Mouse (Mus musculus): ENCODE data around the gene Oxtr. TPM values are rescaled to one million over a fixed set of nuclear protein-coding genes. Genes with fewer than 3 reads are reported as not detected.

The Oxtr gene
- polyA plus RNA-seq, 1 experiment: 0.79 TPM

GRCm38 (mm10) chr6:112495219-112495618, 5.5 kb upstream of the Oxtr start:
- H3K27ac ChIP-seq (replicated peaks; ENCODE audit: low read depth, low read length): no peak overlapping the region
- no peak overlapping the region for H3K4me3 ChIP-seq (ENCODE audit: insufficient read depth, low read depth, low read length)
- peaks cover 8% of the 10 kb centered on the region; the same call in 1 of the 2 replicates for H3K4me1 ChIP-seq (ENCODE audit: control insufficient read depth, insufficient read depth, insufficient read length, low read length)

GRCm38 (mm10) chr6:112494620-112495081, 4.9 kb upstream of the Oxtr start:
- H3K27ac ChIP-seq (replicated peaks; ENCODE audit: low read depth, low read length): 0 out of 2 replicates have a peak overlapping the region, but pooled peaks have one; percentile 16
- no peak overlapping the region for H3K4me3 ChIP-seq (ENCODE audit: insufficient read depth, low read depth, low read length)
- H3K4me1 ChIP-seq (ENCODE audit: control insufficient read depth, insufficient read depth, insufficient read length, low read length): peaks cover 10% of the 10 kb centered on the region; the same call in 1 of the 2 replicates

- H3K4me3 ChIP-seq (ENCODE audit: insufficient read depth, low read depth, low read length): no peak overlapping the region
- H3K4me1 ChIP-seq (ENCODE audit: control insufficient read depth, insufficient read depth, insufficient read length, low read length): peaks cover 7% of the 10 kb centered on the region; the same call in 1 of the 2 replicates
- no peak overlapping the region for H3K27ac ChIP-seq (replicated peaks; ENCODE audit: low read depth, low read length)
Observed at GRCm38 (mm10) chr6:112493371-112493770, 3.6 kb upstream of the Oxtr start.

- no peak overlapping the region for H3K4me3 ChIP-seq (ENCODE audit: insufficient read depth, low read depth, low read length)
- no peak overlapping the region for H3K27ac ChIP-seq (replicated peaks; ENCODE audit: low read depth, low read length)
- peaks cover 7% of the 10 kb centered on the region; the same call in 1 of the 2 replicates for H3K4me1 ChIP-seq (ENCODE audit: control insufficient read depth, insufficient read depth, insufficient read length, low read length)
Observed at GRCm38 (mm10) chr6:112492656-112493055, 2.9 kb upstream of the Oxtr start.

- Histone ChIP-seq H3K4me1 (ENCODE audit: control insufficient read depth, insufficient read depth, insufficient read length, low read length) (peaks cover 7% of the 10 kb centered on the region; the same call in 1 of the 2 replicates), H3K27ac (replicated peaks; ENCODE audit: low read depth, low read length) (no peak overlapping the region)
Observed at GRCm38 (mm10) chr6:112491521-112491920, 1.8 kb upstream of the Oxtr start.

GRCm38 (mm10) chr6:112490625-112491242, 991 bp upstream of the Oxtr start:
- Histone ChIP-seq H3K4me3 (ENCODE audit: insufficient read depth, low read depth, low read length) (peak overlapping the region; percentile 20), H3K27ac (replicated peaks; ENCODE audit: low read depth, low read length) (no peak overlapping the region)

More at GRCm38 (mm10) chr6:112491521-112491920, 1.8 kb upstream of the Oxtr start:
- no peak overlapping the region for H3K4me3 ChIP-seq (ENCODE audit: insufficient read depth, low read depth, low read length)

DNA sequence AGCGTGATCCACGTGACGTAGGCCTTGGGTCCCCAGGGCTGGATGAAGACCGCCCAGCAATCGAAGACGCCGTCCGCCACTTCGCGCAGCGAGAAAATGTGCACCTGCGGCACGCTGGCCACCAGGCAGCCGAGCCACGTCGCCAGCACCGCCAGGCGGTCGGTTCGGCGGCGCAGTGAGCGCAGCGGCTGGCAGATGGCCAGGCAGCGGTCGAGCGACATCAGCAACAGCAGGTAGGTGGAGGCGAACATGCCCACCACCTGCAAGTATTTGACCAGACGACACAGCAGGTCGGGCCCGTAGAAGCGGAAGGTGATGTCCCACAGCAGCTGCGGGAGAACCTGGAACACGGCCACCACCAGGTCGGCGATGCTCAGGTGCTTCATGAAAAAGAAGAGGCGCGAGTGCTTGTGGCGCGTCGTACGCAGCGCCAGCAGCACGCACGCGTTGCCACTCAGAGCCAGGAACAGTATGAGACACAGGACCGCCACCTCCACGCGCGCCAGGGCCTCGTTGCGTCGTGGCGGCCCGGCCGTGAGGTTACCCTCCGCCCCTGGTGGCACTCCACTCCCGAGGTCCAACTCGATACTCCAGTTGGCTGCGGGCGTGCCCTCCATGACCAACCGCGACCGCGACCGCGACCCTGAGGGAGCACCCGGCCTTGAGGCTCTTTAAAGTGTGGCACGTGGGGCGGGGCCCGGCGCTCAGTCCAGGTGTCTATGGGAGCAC, 398 bp downstream of the Oxtr start:
- Histone ChIP-seq H3K4me1 (ENCODE audit: control insufficient read depth, insufficient read depth, insufficient read length, low read length) (peaks cover 4% of the 10 kb centered on the region; the same call in 1 of the 2 replicates), H3K4me3 (ENCODE audit: insufficient read depth, low read depth, low read length) (peak overlapping the region; percentile 4; the same call in 1 of the 2 replicates), H3K27ac (replicated peaks; ENCODE audit: low read depth, low read length) (no peak overlapping the region)

More at GRCm38 (mm10) chr6:112490625-112491242, 991 bp upstream of the Oxtr start:
- peaks cover 7% of the 10 kb centered on the region; the same call in 1 of the 2 replicates for H3K4me1 ChIP-seq (ENCODE audit: control insufficient read depth, insufficient read depth, insufficient read length, low read length)

GRCm38 (mm10) chr6:112488821-112489180, 942 bp downstream of the Oxtr start:
- Histone ChIP-seq H3K27ac (replicated peaks; ENCODE audit: low read depth, low read length) (no peak overlapping the region), H3K4me3 (ENCODE audit: insufficient read depth, low read depth, low read length) (peak overlapping the region; percentile 2; the same call in 1 of the 2 replicates), H3K4me1 (ENCODE audit: control insufficient read depth, insufficient read depth, insufficient read length, low read length) (peaks cover 4% of the 10 kb centered on the region; the same call in 1 of the 2 replicates)

- H3K27ac ChIP-seq (replicated peaks; ENCODE audit: low read depth, low read length): no peak overlapping the region
- H3K4me3 ChIP-seq (ENCODE audit: insufficient read depth, low read depth, low read length): no peak overlapping the region
- peaks cover 4% of the 10 kb centered on the region; the same call in 1 of the 2 replicates for H3K4me1 ChIP-seq (ENCODE audit: control insufficient read depth, insufficient read depth, insufficient read length, low read length)
Observed at GRCm38 (mm10) chr6:112487993-112488392, 1.8 kb downstream of the Oxtr start.

DNA sequence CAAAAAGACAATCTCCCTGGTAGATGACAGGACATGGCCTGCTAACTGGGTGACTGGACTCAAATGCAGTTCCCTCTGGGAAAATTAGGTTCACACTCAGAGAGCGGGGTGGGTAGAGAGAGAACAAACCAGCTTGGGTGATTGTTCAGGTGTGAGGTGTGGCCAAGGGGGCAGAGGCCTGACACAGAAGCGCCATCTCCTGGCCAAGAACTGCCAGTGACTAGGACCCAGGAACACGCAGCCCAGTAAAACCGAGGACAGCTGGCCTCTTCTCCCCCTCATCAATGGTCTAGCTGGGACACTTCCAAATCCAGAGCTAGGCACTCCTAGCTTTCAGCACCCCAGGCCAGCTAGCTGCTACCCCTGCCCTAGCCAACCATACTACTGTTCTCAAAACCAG, 5.4 kb downstream of the Oxtr start:
- Histone ChIP-seq H3K4me3 (ENCODE audit: insufficient read depth, low read depth, low read length) (no peak overlapping the region), H3K27ac (replicated peaks; ENCODE audit: low read depth, low read length) (no peak overlapping the region), H3K4me1 (ENCODE audit: control insufficient read depth, insufficient read depth, insufficient read length, low read length) (no peaks in the 10 kb centered on the region; the same call in 1 of the 2 replicates)

GRCm38 (mm10) chr6:112479861-112480260, 9.9 kb downstream of the Oxtr start:
- H3K27ac ChIP-seq (replicated peaks; ENCODE audit: low read depth, low read length): no peak overlapping the region

DNA sequence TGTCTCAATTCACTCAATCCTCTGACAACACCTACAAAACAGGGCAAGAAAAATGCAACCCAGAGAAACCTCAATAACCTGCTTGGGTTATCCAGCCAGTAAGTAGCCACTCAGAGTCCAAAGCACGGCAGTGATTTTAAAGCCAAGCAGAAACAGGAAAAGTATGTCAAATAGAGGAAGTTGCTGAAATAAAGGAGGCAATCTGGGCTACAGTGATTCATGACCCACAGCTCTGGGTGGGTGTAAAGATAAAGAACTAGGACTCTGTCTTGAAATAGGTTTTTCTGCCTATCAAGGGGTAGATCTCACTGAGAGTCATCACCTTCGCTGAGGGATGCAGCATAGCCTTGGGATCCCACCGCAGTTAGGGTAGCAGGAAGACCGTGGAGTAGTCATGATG, 18.1 kb downstream of the Oxtr start:
- Histone ChIP-seq H3K27ac (replicated peaks; ENCODE audit: low read depth, low read length) (no peak overlapping the region), H3K4me1 (ENCODE audit: control insufficient read depth, insufficient read depth, insufficient read length, low read length) (no peaks in the 10 kb centered on the region), H3K4me3 (ENCODE audit: insufficient read depth, low read depth, low read length) (no peak overlapping the region)

More at GRCm38 (mm10) chr6:112479861-112480260, 9.9 kb downstream of the Oxtr start:
- Histone ChIP-seq H3K4me3 (ENCODE audit: insufficient read depth, low read depth, low read length) (no peak overlapping the region), H3K4me1 (ENCODE audit: control insufficient read depth, insufficient read depth, insufficient read length, low read length) (no peaks in the 10 kb centered on the region)

DNA sequence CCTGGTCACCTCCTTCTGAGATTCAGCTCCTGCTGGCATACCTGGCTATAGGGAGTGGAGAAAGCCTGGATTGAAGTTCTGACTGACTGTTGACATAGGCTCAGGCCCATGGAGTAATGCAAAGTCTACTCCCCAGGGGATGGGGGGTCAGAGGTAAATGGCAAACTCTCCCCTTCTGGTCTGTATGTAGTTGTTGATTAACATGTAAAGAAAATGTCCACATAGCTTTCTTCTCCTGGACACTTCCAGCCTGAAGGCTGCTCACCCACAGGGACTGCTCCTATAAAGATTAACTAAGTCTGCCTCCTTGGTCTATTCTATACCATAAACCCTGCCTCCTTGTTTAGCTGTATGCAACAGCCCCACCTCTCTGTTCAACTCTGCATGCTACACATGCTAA, 23.7 kb downstream of the Oxtr start:
- Histone ChIP-seq H3K4me1 (ENCODE audit: control insufficient read depth, insufficient read depth, insufficient read length, low read length) (no peaks in the 10 kb centered on the region), H3K4me3 (ENCODE audit: insufficient read depth, low read depth, low read length) (no peak overlapping the region), H3K27ac (replicated peaks; ENCODE audit: low read depth, low read length) (no peak overlapping the region)

- no peak overlapping the region for H3K27ac ChIP-seq (replicated peaks; ENCODE audit: low read depth, low read length)
- no peak overlapping the region for H3K4me3 ChIP-seq (ENCODE audit: insufficient read depth, low read depth, low read length)
- no peaks in the 10 kb centered on the region for H3K4me1 ChIP-seq (ENCODE audit: control insufficient read depth, insufficient read depth, insufficient read length, low read length)
Observed at GRCm38 (mm10) chr6:112465441-112465840, 24.3 kb downstream of the Oxtr start.

DNA sequence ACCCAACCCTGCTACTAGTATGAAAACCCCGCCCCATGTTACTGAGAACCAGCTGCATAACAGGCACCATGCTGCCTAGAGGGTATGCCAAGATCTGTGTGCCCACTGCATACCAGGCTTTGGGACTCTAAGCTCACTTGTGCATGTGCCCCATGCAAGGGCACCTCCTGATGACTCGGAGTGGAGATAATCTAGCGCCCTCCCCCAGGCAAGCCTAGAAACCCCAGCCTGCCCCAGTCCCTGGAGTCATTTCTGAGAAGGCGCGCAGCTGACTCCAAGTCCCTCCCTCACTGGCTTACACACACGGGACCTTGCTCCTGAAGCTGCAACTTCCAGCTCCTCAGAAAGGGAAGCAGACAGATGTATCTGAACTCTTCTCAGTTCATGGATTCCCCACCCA, 26.4 kb downstream of the Oxtr start:
- no peak overlapping the region for H3K27ac ChIP-seq (replicated peaks; ENCODE audit: low read depth, low read length)
- H3K4me1 ChIP-seq (ENCODE audit: control insufficient read depth, insufficient read depth, insufficient read length, low read length): no peaks in the 10 kb centered on the region
- H3K4me3 ChIP-seq (ENCODE audit: insufficient read depth, low read depth, low read length): no peak overlapping the region

Data from brown adipose tissue, adult 24 weeks (tissue).